Mouse (Mus musculus) CH12.LX (cell line): ENCODE measurements around the gene Txndc11. TPM values are rescaled to one million over a fixed set of nuclear protein-coding genes. Genes with fewer than 3 reads are reported as not detected.

Source experiments
- DNase-seq: peaks from one replicate; pipeline ENCODE4 v3.0.0-alpha.2; 2013; ENCODE audit errors: extremely low read depth
- H3K27ac ChIP-seq: 2 replicates; pipeline ENCODE4 v1.5.1; 2012; ENCODE audit warnings: low read depth, mild to moderate bottlenecking, control low read depth, moderate library complexity; ENCODE audit not compliant: insufficient read depth
- H3K27me3 ChIP-seq: replicated peaks from 2 replicates; pipeline ENCODE3; 2012; ENCODE audit warnings: inconsistent platforms
- H3K36me3 ChIP-seq, 2 experiments: replicated peaks in 1 of 2; 2 replicates each; pipeline versions ENCODE3 to v1.6.1; 2012; ENCODE audit warnings: inconsistent platforms in 1 of 2, low read length in 1 of 2, mild to moderate bottlenecking in 1 of 2, mixed read lengths in 1 of 2, moderate library complexity in 1 of 2; ENCODE audit not compliant: control insufficient read depth in 1 of 2, insufficient read depth in 1 of 2
- H3K4me1 ChIP-seq, 2 experiments: 2 replicates each; pipeline ENCODE4 v1.6.1; 2012; ENCODE audit warnings: inconsistent platforms in 1 of 2, moderate library complexity in 1 of 2; ENCODE audit not compliant: insufficient read depth in 2 of 2, control insufficient read depth in 1 of 2
- H3K4me2 ChIP-seq: 2 replicates; pipeline ENCODE4 v1.6.1; 2012; ENCODE audit warnings: low read depth, mild to moderate bottlenecking, control low read depth; ENCODE audit not compliant: poor library complexity, insufficient read depth, severe bottlenecking
- H3K4me3 ChIP-seq, 3 experiments: fragments of 150-350 bp in 1 of 3; sonication (generic) in 1 of 3; replicated peaks in 1 of 3; 2 replicates each; pipeline versions ENCODE3 to v1.5.1; 2011 to 2012; ENCODE audit warnings: low read depth in 2 of 3, low read length in 2 of 3, mild to moderate bottlenecking in 2 of 3, moderate library complexity in 2 of 3, control low read depth in 1 of 3, improper control_type of control experiment in 1 of 3, inconsistent platforms in 1 of 3, mixed read lengths in 1 of 3; ENCODE audit not compliant: poor library complexity in 1 of 3
- H3K79me2 ChIP-seq: replicated peaks from 2 replicates; pipeline ENCODE4 v1.6.1; 2012; ENCODE audit warnings: mild to moderate bottlenecking, moderate library complexity; ENCODE audit not compliant: control insufficient read depth, poor library complexity, insufficient read depth, severe bottlenecking; ENCODE audit errors: extremely low read depth
- H3K9ac ChIP-seq: 2 replicates; pipeline ENCODE4 v1.6.1; 2012; ENCODE audit warnings: low read depth, mild to moderate bottlenecking, control low read depth, moderate library complexity; ENCODE audit not compliant: insufficient read depth
- H3K9me3 ChIP-seq: replicated peaks from 2 replicates; pipeline ENCODE3; 2012; ENCODE audit warnings: low read length, inconsistent platforms, mixed read lengths
- BHLHE40 ChIP-seq: IDR thresholded peaks from 2 replicates; pipeline ENCODE4 v1.6.1; 2011; ENCODE audit warnings: mild to moderate bottlenecking, low read depth, low read length, improper control_type of control experiment
- CHD2 ChIP-seq: IDR thresholded peaks from 2 replicates; pipeline ENCODE4 v1.6.1; 2011; ENCODE audit warnings: low read length, improper control_type of control experiment
- E2F4 ChIP-seq: IDR thresholded peaks from 2 replicates; pipeline ENCODE4 v1.6.1; 2011; ENCODE audit warnings: low read depth, low read length, improper control_type of control experiment; ENCODE audit not compliant: insufficient replicate concordance
- ELF1 ChIP-seq: IDR thresholded peaks from 2 replicates; pipeline ENCODE4 v1.6.1; 2014; ENCODE audit warnings: low read depth, mild to moderate bottlenecking, inconsistent platforms, low read length, improper control_type of control experiment
- EP300 ChIP-seq: IDR thresholded peaks from 2 replicates; pipeline ENCODE4 v1.6.1; 2011; ENCODE audit warnings: low read length, improper control_type of control experiment
- ETS1 ChIP-seq: conservative IDR thresholded peaks from 2 replicates; pipeline ENCODE4 v1.6.1; 2012; ENCODE audit warnings: low read depth, mild to moderate bottlenecking, inconsistent platforms, low read length, improper control_type of control experiment, moderate library complexity
- IRF4 ChIP-seq: IDR thresholded peaks from 2 replicates; pipeline ENCODE4 v1.6.1; 2014; ENCODE audit warnings: low read depth, mild to moderate bottlenecking, inconsistent platforms, low read length, improper control_type of control experiment
- JUN ChIP-seq: IDR thresholded peaks from 2 replicates; pipeline ENCODE4 v1.6.1; 2011; ENCODE audit warnings: low read depth, mild to moderate bottlenecking, low read length, improper control_type of control experiment, moderate library complexity; ENCODE audit not compliant: insufficient read depth
- JUND ChIP-seq: conservative IDR thresholded peaks from 2 replicates; pipeline ENCODE4 v1.6.1; 2011; ENCODE audit warnings: low read depth, low read length, improper control_type of control experiment
- KAT2A ChIP-seq: IDR thresholded peaks from 2 replicates; pipeline ENCODE4 v1.6.1; 2012; ENCODE audit warnings: low read length, improper control_type of control experiment, inconsistent platforms; ENCODE audit not compliant: insufficient replicate concordance
- NELFE ChIP-seq: IDR thresholded peaks from 2 replicates; pipeline ENCODE4 v1.6.1; 2011; ENCODE audit warnings: low read depth, low read length, improper control_type of control experiment
- PAX5 ChIP-seq: IDR thresholded peaks from 2 replicates; pipeline ENCODE4 v1.6.1; 2012; ENCODE audit warnings: low read length, inconsistent platforms, mixed read lengths
- POLR2A ChIP-seq: IDR thresholded peaks from 2 replicates; pipeline ENCODE4 v1.6.1; 2011; ENCODE audit warnings: low read depth, mild to moderate bottlenecking, improper control_type of control experiment, low read length
- RAD21 ChIP-seq: IDR thresholded peaks from 2 replicates; pipeline ENCODE4 v1.6.1; 2011; ENCODE audit warnings: low read depth, mild to moderate bottlenecking, low read length, improper control_type of control experiment, moderate library complexity
- SIN3A ChIP-seq: IDR thresholded peaks from 2 replicates; pipeline ENCODE4 v1.6.1; 2012; ENCODE audit warnings: low read length, improper control_type of control experiment, inconsistent platforms
- TBP ChIP-seq: conservative IDR thresholded peaks from 2 replicates; pipeline ENCODE4 v1.6.1; 2011; ENCODE audit warnings: low read depth, low read length, improper control_type of control experiment
- UBTF ChIP-seq: IDR thresholded peaks from 2 replicates; pipeline ENCODE4 v1.6.1; 2012; ENCODE audit warnings: low read depth, mild to moderate bottlenecking, inconsistent platforms, low read length, improper control_type of control experiment, moderate library complexity
- USF1 ChIP-seq: IDR thresholded peaks from 2 replicates; pipeline ENCODE4 v1.6.1; 2014; ENCODE audit warnings: low read depth, mild to moderate bottlenecking, inconsistent platforms, low read length, improper control_type of control experiment
- ZC3H11A ChIP-seq: IDR thresholded peaks from 2 replicates; pipeline ENCODE4 v1.6.1; 2012; ENCODE audit warnings: low read depth, mild to moderate bottlenecking, inconsistent platforms, low read length, improper control_type of control experiment
- dilution Hi-C: fragments of 300-500 bp; cut with MboI; formaldehyde crosslinking; loops from 2 replicates; pipeline ENCODE4 v1.14.3; 2020; ENCODE audit warnings: low sequenced_read_pairs; ENCODE audit not compliant: extremely low pct_unique_long_range_greater_than_20kb, extremely low pct_ligation_motif_present
- in situ Hi-C: fragments of 300-500 bp; cut with MboI; formaldehyde crosslinking; loops from 3 replicates; pipeline ENCODE4 v1.14.3; 2019; ENCODE audit warnings: low sequenced_read_pairs, low pct_ligation_motif_present, low pct_unique_long_range_greater_than_20kb, mixed read lengths
- polyA plus RNA-seq: library from polyadenylated mRNA; unstranded; fragments of >175 nt; gene quantifications from 2 replicates; pipeline ENCODE4 v1.2.1, GENCODE M21; 2012; ENCODE audit warnings: low read depth; ENCODE audit not compliant: insufficient read length
- total RNA-seq, 2 experiments: library from RNA; depleted of rRNA; stranded (reverse); fragments of 300-350 nt in 1 of 2; fragments of >200 nt in 1 of 2; gene quantifications; 2 replicates each; pipeline ENCODE4 v1.2.3; 2012 to 2014

Gene Txndc11
- total and polyA plus RNA-seq, 3 experiments: 40.6 to 63.2 (median 51.3) TPM

- DNase-seq: no peak
- TF ChIP-seq KAT2A (no peak), POLR2A (no peak), CHD2 (no peak), ETS1 (no peak), JUND (no peak), JUN (no peak)
- TF ChIP-seq, all 38 proteins: peak for 0
Observed at GRCm38 (mm10) chr16:11054871-11055270, 79.6 kb downstream of the Txndc11 start.

GRCm38 (mm10) chr16:11054409-11054808 is 80.0 kb downstream of the Txndc11 start:
- Histone ChIP-seq H3K4me1 (peaks cover 9 to 39% of the 10 kb centered on the region in 2 experiments), H3K4me2 (no peak overlapping the region), H3K79me2 (no peaks in the 10 kb centered on the region), H3K4me3 (no peak overlapping the region), H3K9me3 (no peaks in the 10 kb centered on the region), H3K27me3 (no peaks in the 10 kb centered on the region), H3K9ac (no peak overlapping the region), H3K27ac (no peak overlapping the region), H3K36me3 (peaks cover 0 to 33% of the 10 kb centered on the region in 2 experiments)
- in situ Hi-C loops (no loop called here), dilution Hi-C loops (no loop called here)
- TF ChIP-seq EP300 (no peak), ZC3H11A (no peak), TBP (no peak), PAX5 (no peak), NELFE (no peak), E2F4 (no peak), BHLHE40 (no peak), ELF1 (no peak), IRF4 (no peak), ETS1 (no peak), USF1 (no peak), RAD21 (no peak), SIN3A (no peak), KAT2A (no peak), UBTF (no peak), POLR2A (no peak)
- DNase-seq: peak; percentile 39

More at GRCm38 (mm10) chr16:11054871-11055270, 79.6 kb downstream of the Txndc11 start:
- peaks cover 9 to 39% of the 10 kb centered on the region in 2 experiments for H3K4me1 ChIP-seq
- no peak overlapping the region for H3K9ac ChIP-seq
- no peak overlapping the region for H3K4me3 ChIP-seq
- no peak overlapping the region for H3K27ac ChIP-seq
- in situ Hi-C loops (no loop called here), dilution Hi-C loops (no loop called here)
- no peaks in the 10 kb centered on the region for H3K79me2 ChIP-seq
- no peaks in the 10 kb centered on the region for H3K27me3 ChIP-seq
- no peaks in the 10 kb centered on the region for H3K9me3 ChIP-seq
- H3K36me3 ChIP-seq: peaks cover 0 to 33% of the 10 kb centered on the region in 2 experiments
- H3K4me2 ChIP-seq: no peak overlapping the region
